Mouse (Mus musculus): ENCODE measurements around the gene Dscam. TPM values are rescaled to one million over a fixed set of nuclear protein-coding genes. Genes with fewer than 3 reads are reported as not detected.

Dscam gene
- polyA plus RNA-seq, 1 experiment: under 0.01 TPM

DNA sequence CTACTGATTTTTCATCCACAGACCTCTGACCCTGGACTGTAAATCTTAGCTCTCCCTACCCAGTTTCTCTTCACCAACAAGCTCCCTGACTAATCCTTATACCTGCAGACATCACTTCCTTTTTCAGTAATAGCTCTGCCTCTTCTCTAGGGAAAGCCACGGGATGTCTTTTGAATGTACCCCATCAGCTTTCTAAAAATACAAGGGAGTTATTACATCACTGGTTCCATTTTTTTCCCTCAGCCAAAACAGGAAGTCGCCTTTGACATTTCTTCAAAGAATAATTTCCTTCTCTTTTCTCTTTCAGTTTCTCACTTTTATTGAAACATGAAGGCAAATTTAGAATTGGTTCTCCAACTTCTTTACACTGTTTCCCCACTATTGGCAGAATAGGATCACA, 67.5 kb downstream of the Dscam start:
- no peaks in the 10 kb centered on the region for H3K79me2 ChIP-seq (ENCODE audit: control insufficient read depth, insufficient read depth)
- no peak overlapping the region for H3K4me3 ChIP-seq
- no peak overlapping the region for H3ac ChIP-seq (ENCODE audit: control insufficient read depth, insufficient read length)
- no peaks in the 10 kb centered on the region for H3K27me3 ChIP-seq (ENCODE audit: control insufficient read depth, insufficient read depth, insufficient read length)
- no peak overlapping the region for H3K4me2 ChIP-seq (ENCODE audit: low read depth)
- no peaks in the 10 kb centered on the region for H3K36me3 ChIP-seq (ENCODE audit: control insufficient read depth, insufficient read depth)
- TF ChIP-seq REST (IDR thresholded peaks at IDR 0.05; ENCODE audit: insufficient read depth, insufficient read length) (no peak), MYOD1 (IDR thresholded peaks at IDR 0.05; ENCODE audit: control insufficient read depth in 1 of 3, insufficient read length in 2 of 3, low read depth in 2 of 3) (no peak), TCF12 (IDR thresholded peaks at IDR 0.05; ENCODE audit: insufficient read depth, poor library complexity, severe bottlenecking) (no peak), CEBPB (IDR thresholded peaks at IDR 0.05; ENCODE audit: insufficient read depth, poor library complexity, severe bottlenecking) (no peak), SRF (IDR thresholded peaks at IDR 0.05; ENCODE audit: control insufficient read depth, insufficient read length, low read depth) (no peak), POLR2A (IDR thresholded peaks at IDR 0.05; ENCODE audit: insufficient read length, low read depth) (no peak), MAX (IDR thresholded peaks at IDR 0.05; ENCODE audit: low read depth) (no peak), MYOG (IDR thresholded peaks at IDR 0.05; ENCODE audit: control insufficient read depth in 1 of 3, insufficient read depth in 1 of 3, insufficient read length in 2 of 3, low read depth in 2 of 3) (no peak), TCF3 (IDR thresholded peaks at IDR 0.05; ENCODE audit: insufficient read length, low read depth) (no peak), POLR2AphosphoS2 (IDR thresholded peaks at IDR 0.05; ENCODE audit: insufficient read length, low read depth) (no peak), E2F4 (IDR thresholded peaks at IDR 0.05; ENCODE audit: insufficient read depth) (no peak), USF1 (IDR thresholded peaks at IDR 0.05; ENCODE audit: low read depth) (no peak)

DNA sequence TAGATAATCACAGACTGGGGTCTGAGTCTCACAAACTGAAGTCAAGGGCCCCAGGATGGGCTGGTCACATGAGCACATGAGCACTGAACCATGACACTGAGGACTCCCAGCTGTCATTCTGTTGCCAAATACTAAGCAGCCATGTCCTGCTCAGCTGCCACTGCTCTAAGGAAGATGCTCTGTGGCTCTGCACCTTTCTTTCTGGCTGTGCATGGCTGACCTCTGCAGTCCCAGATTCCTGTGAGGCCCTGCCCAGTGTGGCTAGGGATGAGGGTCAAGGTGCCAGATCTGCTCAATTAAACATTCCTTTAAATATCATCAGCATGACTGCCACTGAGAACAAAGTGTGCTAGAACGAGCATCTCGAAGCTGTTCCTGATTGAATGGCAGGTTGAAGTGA, 70.5 kb downstream of the Dscam start:
- TF ChIP-seq USF1 (IDR thresholded peaks at IDR 0.05; ENCODE audit: low read depth) (no peak), MAX (IDR thresholded peaks at IDR 0.05; ENCODE audit: low read depth) (no peak), MYOD1 (IDR thresholded peaks at IDR 0.05; ENCODE audit: control insufficient read depth in 1 of 3, insufficient read length in 2 of 3, low read depth in 2 of 3) (no peak), SRF (IDR thresholded peaks at IDR 0.05; ENCODE audit: control insufficient read depth, insufficient read length, low read depth) (no peak), POLR2AphosphoS2 (IDR thresholded peaks at IDR 0.05; ENCODE audit: insufficient read length, low read depth) (no peak), REST (IDR thresholded peaks at IDR 0.05; ENCODE audit: insufficient read depth, insufficient read length) (no peak), E2F4 (IDR thresholded peaks at IDR 0.05; ENCODE audit: insufficient read depth) (no peak), POLR2A (IDR thresholded peaks at IDR 0.05; ENCODE audit: insufficient read length, low read depth) (no peak), TCF3 (IDR thresholded peaks at IDR 0.05; ENCODE audit: insufficient read length, low read depth) (no peak), TCF12 (IDR thresholded peaks at IDR 0.05; ENCODE audit: insufficient read depth, poor library complexity, severe bottlenecking) (no peak), CEBPB (IDR thresholded peaks at IDR 0.05; ENCODE audit: insufficient read depth, poor library complexity, severe bottlenecking) (no peak), MYOG (IDR thresholded peaks at IDR 0.05; ENCODE audit: control insufficient read depth in 1 of 3, insufficient read depth in 1 of 3, insufficient read length in 2 of 3, low read depth in 2 of 3) (no peak)
- Histone ChIP-seq H3K36me3 (ENCODE audit: control insufficient read depth, insufficient read depth) (no peaks in the 10 kb centered on the region), H3K79me2 (ENCODE audit: control insufficient read depth, insufficient read depth) (no peaks in the 10 kb centered on the region), H3ac (ENCODE audit: control insufficient read depth, insufficient read length) (no peak overlapping the region), H3K4me2 (ENCODE audit: low read depth) (no peak overlapping the region), H3K4me3 (no peak overlapping the region), H3K27me3 (ENCODE audit: control insufficient read depth, insufficient read depth, insufficient read length) (no peaks in the 10 kb centered on the region)

DNA sequence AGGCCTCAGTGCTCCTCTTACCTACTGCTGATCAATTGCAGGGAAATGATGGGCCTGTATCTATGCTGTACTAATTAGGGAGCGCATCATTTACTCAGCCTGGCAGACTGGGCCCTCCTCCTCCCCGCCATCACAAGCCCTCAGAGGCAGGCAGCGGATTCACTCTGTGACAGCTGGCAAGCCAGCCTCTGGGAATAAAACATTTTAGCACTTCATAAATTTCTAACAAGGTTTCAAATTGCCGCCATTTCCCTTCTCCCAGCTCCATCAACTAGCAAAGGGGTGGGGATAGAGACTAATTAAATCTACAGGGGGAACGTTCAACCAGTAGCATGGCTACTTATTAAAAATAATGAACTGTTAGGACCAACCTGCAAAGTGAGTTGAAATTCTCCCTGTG, 72.0 kb downstream of the Dscam start:
- no peak overlapping the region for H3K4me3 ChIP-seq
- no peaks in the 10 kb centered on the region for H3K79me2 ChIP-seq (ENCODE audit: control insufficient read depth, insufficient read depth)
- no peak overlapping the region for H3K4me2 ChIP-seq (ENCODE audit: low read depth)
- no peaks in the 10 kb centered on the region for H3K27me3 ChIP-seq (ENCODE audit: control insufficient read depth, insufficient read depth, insufficient read length)
- no peak for TF ChIP-seq E2F4 (IDR thresholded peaks at IDR 0.05; ENCODE audit: insufficient read depth)
- no peak for TF ChIP-seq CEBPB (IDR thresholded peaks at IDR 0.05; ENCODE audit: insufficient read depth, poor library complexity, severe bottlenecking)
- TF ChIP-seq SRF (IDR thresholded peaks at IDR 0.05; ENCODE audit: control insufficient read depth, insufficient read length, low read depth): no peak
- no peak for TF ChIP-seq USF1 (IDR thresholded peaks at IDR 0.05; ENCODE audit: low read depth)
- TF ChIP-seq MYOD1 (IDR thresholded peaks at IDR 0.05; ENCODE audit: control insufficient read depth in 1 of 3, insufficient read length in 2 of 3, low read depth in 2 of 3): no peak
- TF ChIP-seq TCF12 (IDR thresholded peaks at IDR 0.05; ENCODE audit: insufficient read depth, poor library complexity, severe bottlenecking): no peak
- no peak for TF ChIP-seq REST (IDR thresholded peaks at IDR 0.05; ENCODE audit: insufficient read depth, insufficient read length)
- no peak for TF ChIP-seq TCF3 (IDR thresholded peaks at IDR 0.05; ENCODE audit: insufficient read length, low read depth)
- TF ChIP-seq POLR2A (IDR thresholded peaks at IDR 0.05; ENCODE audit: insufficient read length, low read depth): no peak
- no peak for TF ChIP-seq POLR2AphosphoS2 (IDR thresholded peaks at IDR 0.05; ENCODE audit: insufficient read length, low read depth)
- no peak for TF ChIP-seq MAX (IDR thresholded peaks at IDR 0.05; ENCODE audit: low read depth)
- no peak for TF ChIP-seq MYOG (IDR thresholded peaks at IDR 0.05; ENCODE audit: control insufficient read depth in 1 of 3, insufficient read depth in 1 of 3, insufficient read length in 2 of 3, low read depth in 2 of 3)
- H3ac ChIP-seq (ENCODE audit: control insufficient read depth, insufficient read length): no peak overlapping the region
- H3K36me3 ChIP-seq (ENCODE audit: control insufficient read depth, insufficient read depth): no peaks in the 10 kb centered on the region

GRCm38 (mm10) chr16:97096709-97097108, 73.8 kb downstream of the Dscam start:
- Histone ChIP-seq H3ac (ENCODE audit: control insufficient read depth, insufficient read length) (no peak overlapping the region), H3K4me2 (ENCODE audit: low read depth) (no peak overlapping the region), H3K79me2 (ENCODE audit: control insufficient read depth, insufficient read depth) (no peaks in the 10 kb centered on the region), H3K4me3 (no peak overlapping the region), H3K27me3 (ENCODE audit: control insufficient read depth, insufficient read depth, insufficient read length) (no peaks in the 10 kb centered on the region), H3K36me3 (ENCODE audit: control insufficient read depth, insufficient read depth) (no peaks in the 10 kb centered on the region)
- no peak for TF ChIP-seq MYOG (IDR thresholded peaks at IDR 0.05; ENCODE audit: control insufficient read depth in 1 of 3, insufficient read depth in 1 of 3, insufficient read length in 2 of 3, low read depth in 2 of 3)
- TF ChIP-seq POLR2AphosphoS2 (IDR thresholded peaks at IDR 0.05; ENCODE audit: insufficient read length, low read depth): no peak

DNA sequence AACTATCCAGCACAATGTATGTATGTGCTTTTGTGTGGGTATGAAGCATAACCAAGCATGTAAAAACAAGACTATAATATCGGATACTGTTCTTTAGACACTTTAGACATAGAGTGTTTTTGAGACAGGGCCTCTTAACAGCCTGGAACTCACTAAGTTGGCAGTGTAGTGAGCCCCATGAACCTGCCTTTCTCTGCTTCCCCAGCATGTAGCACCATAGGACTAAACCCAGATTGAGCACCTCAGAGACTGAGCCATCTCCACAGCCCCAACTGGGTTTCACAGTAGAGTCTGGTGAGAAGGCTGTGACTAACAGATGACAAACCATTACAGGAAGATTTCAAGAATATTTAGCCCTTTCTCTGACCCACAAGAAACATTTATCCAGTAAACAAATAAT, 75.1 kb downstream of the Dscam start:
- Histone ChIP-seq H3K4me2 (ENCODE audit: low read depth) (no peak overlapping the region), H3K36me3 (ENCODE audit: control insufficient read depth, insufficient read depth) (no peaks in the 10 kb centered on the region), H3K4me3 (no peak overlapping the region), H3K27me3 (ENCODE audit: control insufficient read depth, insufficient read depth, insufficient read length) (no peaks in the 10 kb centered on the region), H3K79me2 (ENCODE audit: control insufficient read depth, insufficient read depth) (no peaks in the 10 kb centered on the region), H3ac (ENCODE audit: control insufficient read depth, insufficient read length) (no peak overlapping the region)
- TF ChIP-seq MAX (IDR thresholded peaks at IDR 0.05; ENCODE audit: low read depth) (no peak), E2F4 (IDR thresholded peaks at IDR 0.05; ENCODE audit: insufficient read depth) (no peak), POLR2AphosphoS2 (IDR thresholded peaks at IDR 0.05; ENCODE audit: insufficient read length, low read depth) (no peak), MYOG (IDR thresholded peaks at IDR 0.05; ENCODE audit: control insufficient read depth in 1 of 3, insufficient read depth in 1 of 3, insufficient read length in 2 of 3, low read depth in 2 of 3) (no peak), USF1 (IDR thresholded peaks at IDR 0.05; ENCODE audit: low read depth) (no peak), TCF3 (IDR thresholded peaks at IDR 0.05; ENCODE audit: insufficient read length, low read depth) (no peak), SRF (IDR thresholded peaks at IDR 0.05; ENCODE audit: control insufficient read depth, insufficient read length, low read depth) (no peak)

Measured in myocyte (in vitro differentiated cells).